Mouse (Mus musculus) spleen, postnatal 10 days (tissue): ENCODE results near the gene Atg9a.

Experiments used
- DNase-seq, 2 experiments: peaks; one replicate each; pipeline ENCODE4 v3.0.0; 2021 to 2022; ENCODE audit warnings: low spot score in 2 of 2

Gene Atg9a

GRCm38 (mm10) chr1:75215785-75216184 lies 23.8 kb upstream of the Atg9a start:
- DNase-seq = no peak

- DNase-seq = no peak
These were observed 22.9 kb upstream of the Atg9a start for GRCm38 (mm10) chr1:75214886-75215285.

GRCm38 (mm10) chr1:75214442-75214841 lies 22.4 kb upstream of the Atg9a start:
- DNase-seq = no peak

GRCm38 (mm10) chr1:75213096-75213495 lies 21.1 kb upstream of the Atg9a start:
- DNase-seq = peak in 1 of 2 experiments; percentile 45

GRCm38 (mm10) chr1:75212542-75212941 lies 20.5 kb upstream of the Atg9a start:
- DNase-seq = peak in 1 of 2 experiments; percentile 31

GRCm38 (mm10) chr1:75211141-75211708 lies 19.2 kb upstream of the Atg9a start:
- no peak for DNase-seq

- DNase-seq = peak; percentile 96 to 98
These were observed 18.4 kb upstream of the Atg9a start, which contains the start of the genes Glb1l and Stk16 for GRCm38 (mm10) chr1:75210136-75211087. TSS of gene Glb1l (minus strand) at chr1:75210813. TSS of gene Stk16 (plus strand) at chr1:75210838.

GRCm38 (mm10) chr1:75208967-75209678 lies 17.1 kb upstream of the Atg9a start:
- peak; percentile 61 to 70 for DNase-seq

GRCm38 (mm10) chr1:75201236-75201635 lies 9.2 kb upstream of the Atg9a start:
- DNase-seq = no peak

- peak; percentile 46 to 58 for DNase-seq
These were observed 456 bp upstream of the Atg9a start for GRCm38 (mm10) chr1:75192452-75192851.

- peak in 1 of 2 experiments; percentile 48 for DNase-seq
These were observed 756 bp downstream of the Atg9a start for GRCm38 (mm10) chr1:75191258-75191621.

GRCm38 (mm10) chr1:75190577-75190976 lies 1.4 kb downstream of the Atg9a start:
- DNase-seq = peak in 1 of 2 experiments; percentile 31

GRCm38 (mm10) chr1:75187914-75188483 lies 4.0 kb downstream of the Atg9a start:
- no peak for DNase-seq

GRCm38 (mm10) chr1:75187126-75187525 lies 4.9 kb downstream of the Atg9a start:
- no peak for DNase-seq

GRCm38 (mm10) chr1:75185495-75185894 lies 6.5 kb downstream of the Atg9a start:
- DNase-seq = no peak

- no peak for DNase-seq
These were observed 9.8 kb downstream of the Atg9a start for GRCm38 (mm10) chr1:75182160-75182559.

GRCm38 (mm10) chr1:75181377-75181870 lies 10.6 kb downstream of the Atg9a start:
- no peak for DNase-seq

- DNase-seq = no peak
These were observed 11.3 kb downstream of the Atg9a start for GRCm38 (mm10) chr1:75180741-75181140.

GRCm38 (mm10) chr1:75180105-75180590 lies 11.8 kb downstream of the Atg9a start, which contains the start of gene Abcb6:
TSS of gene Abcb6 (minus strand) at chr1:75180392.
- DNase-seq = peak; percentile 86 to 95

GRCm38 (mm10) chr1:75179334-75180104 lies 12.5 kb downstream of the Atg9a start:
- peak; percentile 68 to 69 for DNase-seq
